Mouse (Mus musculus) layer of hippocampus, adult 11-12 months (tissue): Measurements from ENCODE around the gene Nwd2.

Source experiments
- DNase-seq: peaks from one replicate; pipeline ENCODE4 v3.0.0; 2022; ENCODE audit warnings: low spot score

Gene Nwd2

GRCm38 (mm10) chr5:63755938-63756337, 107.0 kb downstream of the Nwd2 start:
- no peak for DNase-seq

- peak; percentile 37 for DNase-seq
Observed at GRCm38 (mm10) chr5:63765886-63766285, 117.0 kb downstream of the Nwd2 start.

DNA sequence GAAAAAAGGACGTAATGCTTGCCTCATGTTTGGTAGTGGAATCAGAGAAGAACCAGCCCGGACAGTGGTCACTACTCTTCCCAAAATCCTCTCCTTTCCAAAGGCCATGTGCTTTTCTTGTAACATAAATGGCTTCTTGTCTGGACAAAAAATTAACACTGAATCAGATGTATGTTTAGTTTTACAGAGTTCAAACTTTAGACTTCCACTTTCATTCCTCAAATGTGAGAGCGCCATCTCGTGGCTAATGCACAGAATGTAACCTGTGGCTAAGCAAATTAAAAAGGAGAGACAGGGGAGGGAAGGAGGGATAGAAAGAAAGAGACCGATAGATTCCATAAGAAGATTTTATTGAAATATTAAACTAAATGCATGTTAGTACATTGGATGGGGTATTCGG, 117.8 kb downstream of the Nwd2 start:
- DNase-seq, result peak; percentile 59

GRCm38 (mm10) chr5:63767464-63767863, 118.6 kb downstream of the Nwd2 start:
- DNase-seq, result peak; percentile 24

GRCm38 (mm10) chr5:63768220-63768619, 119.3 kb downstream of the Nwd2 start:
- DNase-seq, result no peak

DNA sequence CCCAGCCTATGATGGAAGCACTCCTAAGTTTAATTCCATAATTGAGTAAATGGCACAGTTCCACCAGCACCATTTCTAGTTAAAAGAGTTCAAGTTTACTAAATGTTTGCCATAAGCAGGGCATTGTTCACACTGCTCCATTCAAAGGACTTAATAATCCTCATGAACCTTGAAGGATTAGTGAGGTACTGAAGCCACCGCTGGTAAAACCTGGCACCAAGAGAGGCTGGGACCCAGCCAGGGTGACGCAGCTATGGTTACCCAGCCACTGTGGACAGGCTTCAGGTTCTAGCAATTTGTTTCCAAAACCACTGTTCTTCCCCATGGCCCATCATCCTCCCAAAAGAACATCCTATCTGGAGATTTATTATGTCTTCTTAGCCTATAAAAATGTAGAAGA, 124.1 kb downstream of the Nwd2 start:
- no peak for DNase-seq

DNA sequence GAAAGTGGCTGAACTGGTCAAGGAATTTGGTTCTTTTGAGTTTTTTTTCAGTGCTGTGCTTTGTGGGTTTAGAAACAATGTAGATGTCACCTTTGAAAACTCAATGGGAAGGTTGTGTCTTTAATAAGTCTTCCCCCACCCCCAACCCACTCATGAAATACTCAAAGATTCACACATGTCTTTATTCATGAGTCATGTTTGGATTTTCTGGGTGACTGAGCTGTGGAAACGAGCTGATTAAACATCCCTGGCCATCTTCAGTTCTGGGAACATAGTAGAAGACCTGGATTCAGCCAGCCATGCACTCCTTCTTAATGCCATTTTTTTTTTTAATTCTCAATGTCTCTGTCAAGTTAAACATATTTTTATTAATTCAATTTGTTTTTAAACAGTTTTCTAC, 124.7 kb downstream of the Nwd2 start:
- DNase-seq, result no peak

DNA sequence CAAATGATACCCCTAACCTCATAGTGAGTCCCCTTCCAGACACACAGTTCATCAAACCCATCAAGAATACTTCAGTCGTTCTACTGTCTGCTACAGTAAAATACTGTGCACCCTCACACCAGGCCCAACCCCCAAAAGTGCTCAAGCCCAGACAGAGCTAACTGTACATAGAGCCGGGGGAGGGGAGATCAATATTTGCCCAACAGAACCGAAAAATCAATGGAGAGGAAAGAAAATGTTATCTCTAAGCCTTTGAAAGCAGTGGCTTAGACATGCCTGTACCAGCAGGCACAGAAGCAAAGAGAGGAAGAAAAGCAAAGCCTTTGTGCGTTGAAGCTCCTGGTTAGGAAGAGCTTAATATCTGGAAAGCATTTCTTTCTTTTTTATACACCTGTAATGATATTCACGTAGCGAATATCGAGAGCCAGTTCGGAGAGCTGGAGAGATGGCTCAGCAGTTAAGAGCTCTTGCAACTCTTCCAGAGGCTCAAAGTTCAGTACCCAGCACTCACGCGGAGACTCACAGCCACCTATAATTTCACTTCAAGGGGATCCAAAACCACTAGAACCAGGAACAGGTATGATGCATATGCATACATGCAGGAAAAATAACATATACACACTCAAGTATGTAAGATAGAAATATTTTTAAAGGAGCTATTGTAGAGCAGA, 139.4 kb downstream of the Nwd2 start:
- DNase-seq, result no peak

GRCm38 (mm10) chr5:63811819-63812508, 163.1 kb downstream of the Nwd2 start, which contains the start of gene 0610040J01Rik:
0610040J01Rik (plus strand) TSS chr5:63812363.
- peak; percentile 76 for DNase-seq

GRCm38 (mm10) chr5:63812509-63812865, 163.6 kb downstream of the Nwd2 start:
- peak; percentile 12 for DNase-seq

GRCm38 (mm10) chr5:63816643-63817042, 167.7 kb downstream of the Nwd2 start:
- no peak for DNase-seq

GRCm38 (mm10) chr5:63817270-63817669, 168.4 kb downstream of the Nwd2 start:
- no peak for DNase-seq

GRCm38 (mm10) chr5:63818975-63819374, 170.1 kb downstream of the Nwd2 start:
- DNase-seq, result no peak

DNA sequence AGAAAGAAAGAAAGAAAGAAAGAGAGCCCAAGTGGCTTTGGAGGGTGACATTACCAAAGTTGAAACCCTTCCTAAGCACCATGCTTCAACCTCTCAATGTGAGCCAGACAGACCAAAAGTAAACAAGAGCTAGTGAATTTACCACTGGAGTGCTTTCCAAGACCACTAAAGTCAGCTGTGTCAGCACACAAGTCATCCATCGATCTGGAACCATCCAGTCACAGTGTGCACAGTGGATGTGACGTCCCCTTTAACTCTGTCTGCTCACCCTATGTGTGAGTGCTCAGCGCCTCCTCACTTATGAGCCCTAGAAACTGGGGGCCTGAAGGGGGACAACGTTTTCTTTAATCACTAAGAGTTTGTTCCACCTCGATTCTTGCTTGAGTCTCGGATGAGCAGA, 170.6 kb downstream of the Nwd2 start:
- DNase-seq, result no peak

- peak; percentile 19 for DNase-seq
Observed at GRCm38 (mm10) chr5:63821176-63821575, 172.3 kb downstream of the Nwd2 start.

- no peak for DNase-seq
Observed at GRCm38 (mm10) chr5:63821860-63822259, 173.0 kb downstream of the Nwd2 start.

GRCm38 (mm10) chr5:63823362-63824332, 174.7 kb downstream of the Nwd2 start:
- no peak for DNase-seq

GRCm38 (mm10) chr5:63824599-63825350, 175.9 kb downstream of the Nwd2 start:
- DNase-seq, result no peak

DNA sequence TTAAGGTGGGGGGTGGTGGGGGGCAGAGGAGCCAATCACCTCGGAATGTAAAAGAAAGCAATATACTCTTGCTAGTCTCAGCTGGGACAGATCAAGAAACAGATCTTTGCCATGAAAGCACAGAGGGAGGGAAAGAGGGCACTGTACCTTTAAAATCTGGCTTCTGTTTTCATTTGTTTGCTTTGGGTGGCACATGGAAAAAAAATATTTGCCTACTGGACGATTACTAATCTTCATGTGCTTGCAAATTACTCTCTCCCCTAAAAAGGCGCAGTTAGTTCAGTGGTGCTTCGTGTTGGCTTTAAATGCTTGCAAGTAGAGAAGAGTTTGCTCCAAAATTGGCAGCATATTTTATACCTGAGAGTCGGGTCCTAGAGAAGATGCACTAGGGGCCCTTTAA, 177.0 kb downstream of the Nwd2 start:
- no peak for DNase-seq

DNA sequence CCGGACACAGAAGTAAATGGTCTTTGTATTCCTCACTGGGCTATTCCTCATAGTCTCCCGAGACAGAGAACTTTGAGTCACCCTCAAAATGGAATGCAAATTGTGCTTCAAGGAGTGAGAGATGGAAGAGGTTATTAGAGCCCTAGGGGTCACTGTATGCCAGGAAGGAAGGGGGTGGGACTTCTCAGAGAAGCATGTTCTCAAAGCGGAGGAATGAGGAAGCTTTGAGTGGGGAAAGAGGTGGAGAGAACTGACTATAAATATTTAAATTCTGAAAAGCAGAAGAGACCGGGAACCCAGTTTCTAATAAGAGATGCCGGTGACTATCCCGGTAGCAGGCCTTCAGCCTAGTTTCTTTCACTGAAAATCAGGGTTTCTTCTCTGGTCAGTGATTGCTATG, 178.1 kb downstream of the Nwd2 start:
- DNase-seq, result no peak

- DNase-seq, result no peak
Observed at GRCm38 (mm10) chr5:63827415-63828053, 178.6 kb downstream of the Nwd2 start.
